Mouse (Mus musculus) C2C12 (cell line): ENCODE data around the gene Itgad.

ENCODE experiments used
- CEBPB ChIP-seq: IDR thresholded peaks from one replicate; pipeline ENCODE4 v1.6.1; 2011; ENCODE audit warnings: low read depth, mild to moderate bottlenecking, control low read depth, moderate library complexity
- CTCF ChIP-seq: IDR thresholded peaks from one replicate; pipeline ENCODE4 v1.5.1; 2011; ENCODE audit not compliant: control insufficient read depth, insufficient read depth, insufficient read length
- FOSL1 ChIP-seq: IDR thresholded peaks from one replicate; pipeline ENCODE4 v1.8.0; 2011; ENCODE audit warnings: mild to moderate bottlenecking, low read length; ENCODE audit not compliant: poor library complexity, insufficient read depth, severe bottlenecking
- USF1 ChIP-seq: IDR thresholded peaks from one replicate; pipeline ENCODE4 v1.6.1; 2011; ENCODE audit warnings: low read depth, mild to moderate bottlenecking, control low read depth, moderate library complexity

DNA sequence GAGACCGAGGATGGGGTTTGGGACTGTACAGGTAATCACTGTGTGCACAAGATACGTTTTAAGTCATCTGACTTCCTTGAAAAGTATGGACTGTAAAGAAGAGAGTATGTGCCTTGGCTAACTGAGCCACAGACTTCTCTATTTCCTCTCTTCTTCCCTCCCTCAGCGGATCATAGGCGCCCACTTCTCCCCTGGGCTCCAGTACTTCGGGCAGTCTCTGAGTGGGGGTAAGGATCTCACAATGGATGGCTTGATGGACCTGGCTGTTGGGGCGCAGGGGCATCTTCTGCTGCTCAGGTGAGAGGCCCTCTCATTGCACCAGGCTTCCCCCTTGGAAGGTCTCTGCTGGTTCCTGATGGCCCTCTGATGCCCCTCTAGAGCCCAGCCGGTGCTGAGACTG is 46.7 kb upstream of the Itgad start:
- TF ChIP-seq CTCF: no peak
- no peak for TF ChIP-seq FOSL1
- no peak for TF ChIP-seq USF1
- TF ChIP-seq CEBPB: no peak
